Mouse (Mus musculus): Measurements from ENCODE around the gene Scrn2. TPM values are rescaled to one million over a fixed set of nuclear protein-coding genes. Genes with fewer than 3 reads are reported as not detected.

Gene Scrn2
- polyA plus RNA-seq, 1 experiment from 2014 or later = 20.6 TPM

- no peak for TF ChIP-seq CTCF (IDR thresholded peaks at IDR 0.05; ENCODE audit: low read depth)
- no peak for TF ChIP-seq EP300 (IDR thresholded peaks at IDR 0.05; ENCODE audit: low read depth)
- no peaks in the 10 kb centered on the region for H3K9me3 ChIP-seq (ENCODE audit: low read length)
Measured at GRCm38 (mm10) chr11:96986463-96986862, 43.3 kb upstream of the Scrn2 start.

GRCm38 (mm10) chr11:96987873-96988655 lies 41.7 kb upstream of the Scrn2 start:
- DNase-seq (peak; percentile 41), ATAC-seq (peak; percentile 62)
- Histone ChIP-seq H3K9ac (replicated peaks) (no peak overlapping the region), H3K27me3 (ENCODE audit: insufficient read depth, low read length) (0 out of 2 replicates have a peak, but pooled peaks cover 21% of the 10 kb centered on the region), H3K4me2 (ENCODE audit: low read depth, low read length) (peak overlapping the region; percentile 56), H3K36me3 (replicated peaks; ENCODE audit: insufficient read depth, low read length) (no peaks in the 10 kb centered on the region), H3K27ac (ENCODE audit: low read depth) (no peak overlapping the region), H3K9me3 (ENCODE audit: low read length) (no peaks in the 10 kb centered on the region), H3K4me3 (ENCODE audit: low read depth, low read length) (no peak overlapping the region; the same call in 1 of the 2 replicates), H3K4me1 (ENCODE audit: insufficient read depth) (peaks cover 13% of the 10 kb centered on the region)
- WGBS (ENCODE audit: insufficient replicate concordance) = 8% methylated on average over 25 of the region's 31 CpGs
- no peak for TF ChIP-seq CTCF (IDR thresholded peaks at IDR 0.05; ENCODE audit: low read depth)

More at GRCm38 (mm10) chr11:96986463-96986862, 43.3 kb upstream of the Scrn2 start:
- H3K27me3 ChIP-seq (ENCODE audit: insufficient read depth, low read length) = 0 out of 2 replicates have a peak, but pooled peaks cover 21% of the 10 kb centered on the region
- no peak overlapping the region for H3K9ac ChIP-seq (replicated peaks)
- no peak for ATAC-seq
- WGBS (ENCODE audit: insufficient replicate concordance) = 55% methylated on average over 3 of the region's 3 CpGs
- no peak for DNase-seq
- no peak overlapping the region for H3K4me3 ChIP-seq (ENCODE audit: low read depth, low read length)
- no peak overlapping the region for H3K27ac ChIP-seq (ENCODE audit: low read depth)
- peaks cover 11% of the 10 kb centered on the region for H3K4me1 ChIP-seq (ENCODE audit: insufficient read depth)
- no peaks in the 10 kb centered on the region for H3K36me3 ChIP-seq (replicated peaks; ENCODE audit: insufficient read depth, low read length)
- no peak overlapping the region for H3K4me2 ChIP-seq (ENCODE audit: low read depth, low read length)

DNA sequence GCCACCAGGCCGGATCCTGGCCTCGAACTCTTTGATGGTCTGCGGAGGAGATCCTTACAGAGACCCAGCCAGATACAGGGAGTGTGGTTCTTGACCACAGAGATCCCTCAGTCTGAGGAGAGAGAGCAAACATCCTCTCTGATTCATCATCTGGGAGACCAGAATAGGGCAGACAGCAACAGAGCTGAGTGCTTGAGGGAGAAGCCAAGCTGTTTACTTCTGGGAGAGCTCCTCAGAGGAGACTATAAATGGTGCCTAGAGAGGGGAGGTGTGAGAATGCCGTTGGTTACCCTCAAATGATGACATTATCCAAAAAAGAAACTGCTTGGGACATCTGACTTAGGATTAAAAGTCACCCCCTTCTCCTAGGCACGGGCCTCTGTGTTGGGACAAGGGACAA lies 38.2 kb upstream of the Scrn2 start:
- no peak overlapping the region for H3K9ac ChIP-seq (replicated peaks)
- no peak overlapping the region for H3K27ac ChIP-seq (ENCODE audit: low read depth)
- peaks cover 26% of the 10 kb centered on the region for H3K27me3 ChIP-seq (ENCODE audit: insufficient read depth, low read length)
- no peak overlapping the region for H3K4me2 ChIP-seq (ENCODE audit: low read depth, low read length)
- no peaks in the 10 kb centered on the region for H3K9me3 ChIP-seq (ENCODE audit: low read length)
- 67% methylated on average over 5 of the region's 5 CpGs for WGBS (ENCODE audit: insufficient replicate concordance)
- H3K4me3 ChIP-seq (ENCODE audit: low read depth, low read length) = no peak overlapping the region
- no peak for DNase-seq
- ATAC-seq = no peak
- no peaks in the 10 kb centered on the region for H3K36me3 ChIP-seq (replicated peaks; ENCODE audit: insufficient read depth, low read length)
- TF ChIP-seq EP300 (IDR thresholded peaks at IDR 0.05; ENCODE audit: low read depth) (no peak), CTCF (IDR thresholded peaks at IDR 0.05; ENCODE audit: low read depth) (no peak)
- H3K4me1 ChIP-seq (ENCODE audit: insufficient read depth) = peaks cover 13% of the 10 kb centered on the region

DNA sequence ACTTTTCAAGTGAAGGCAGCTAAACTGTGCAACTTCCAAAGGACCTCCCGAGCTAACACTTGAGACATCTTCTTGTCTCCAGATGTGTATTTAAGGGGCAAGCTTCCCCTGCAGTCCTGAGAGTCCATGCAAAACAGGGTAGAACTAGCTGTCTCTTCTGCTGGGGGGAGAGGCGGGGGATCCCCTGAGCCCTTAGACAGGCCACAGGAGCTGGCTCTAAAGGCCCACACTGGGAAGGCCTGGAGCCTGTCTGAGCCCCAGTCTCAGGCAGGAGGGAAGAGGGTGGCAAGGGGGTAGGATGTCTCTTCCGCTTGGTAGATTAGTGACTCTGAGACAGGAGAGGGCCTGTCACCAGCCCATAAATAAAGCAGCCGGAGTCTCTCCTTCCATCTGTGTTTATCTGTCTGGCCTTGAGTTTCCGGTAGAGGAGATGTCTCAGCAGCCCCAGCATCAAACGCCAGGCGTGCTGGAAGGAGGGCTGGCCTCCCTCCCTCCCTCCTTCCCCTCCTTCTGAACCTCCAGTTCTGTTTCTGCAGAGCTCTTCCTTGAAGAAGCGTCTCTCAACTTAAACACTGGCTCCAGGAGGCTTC lies 36.9 kb upstream of the Scrn2 start:
- 32% methylated on average over 8 of the region's 8 CpGs for WGBS (ENCODE audit: insufficient replicate concordance)
- no peak for TF ChIP-seq CTCF (IDR thresholded peaks at IDR 0.05; ENCODE audit: low read depth)
- TF ChIP-seq EP300 (IDR thresholded peaks at IDR 0.05; ENCODE audit: low read depth) = no peak
- Histone ChIP-seq H3K9me3 (ENCODE audit: low read length) (no peaks in the 10 kb centered on the region), H3K4me2 (ENCODE audit: low read depth, low read length) (no peak overlapping the region), H3K36me3 (replicated peaks; ENCODE audit: insufficient read depth, low read length) (no peaks in the 10 kb centered on the region), H3K27me3 (ENCODE audit: insufficient read depth, low read length) (peaks cover 21% of the 10 kb centered on the region), H3K4me3 (ENCODE audit: low read depth, low read length) (no peak overlapping the region), H3K4me1 (ENCODE audit: insufficient read depth) (peaks cover 14% of the 10 kb centered on the region; the same call in 1 of the 2 replicates), H3K27ac (ENCODE audit: low read depth) (no peak overlapping the region), H3K9ac (replicated peaks) (no peak overlapping the region)
- DNase-seq = no peak
- ATAC-seq = no peak

GRCm38 (mm10) chr11:96995031-96995430 lies 34.7 kb upstream of the Scrn2 start:
- no peak overlapping the region for H3K9ac ChIP-seq (replicated peaks)
- TF ChIP-seq EP300 (IDR thresholded peaks at IDR 0.05; ENCODE audit: low read depth) (no peak), CTCF (IDR thresholded peaks at IDR 0.05; ENCODE audit: low read depth) (no peak)
- peaks cover 22% of the 10 kb centered on the region for H3K27me3 ChIP-seq (ENCODE audit: insufficient read depth, low read length)
- ATAC-seq (no peak), DNase-seq (no peak)
- H3K27ac ChIP-seq (ENCODE audit: low read depth) = no peak overlapping the region
- no peaks in the 10 kb centered on the region for H3K9me3 ChIP-seq (ENCODE audit: low read length)
- no peak overlapping the region for H3K4me3 ChIP-seq (ENCODE audit: low read depth, low read length)
- H3K4me2 ChIP-seq (ENCODE audit: low read depth, low read length) = no peak overlapping the region
- 60% methylated on average over 5 of the region's 5 CpGs for WGBS (ENCODE audit: insufficient replicate concordance)
- no peaks in the 10 kb centered on the region for H3K36me3 ChIP-seq (replicated peaks; ENCODE audit: insufficient read depth, low read length)
- H3K4me1 ChIP-seq (ENCODE audit: insufficient read depth) = peaks cover 8% of the 10 kb centered on the region; the same call in 1 of the 2 replicates

Data from liver, postnatal 0 days (tissue).